Mouse (Mus musculus): ENCODE data around the gene Commd8. TPM values are rescaled to one million over a fixed set of nuclear protein-coding genes. Genes with fewer than 3 reads are reported as not detected.
"Not testable (repeated sequence)": the region's sequence is repeated elsewhere in the genome, so short reads cannot be mapped to it uniquely, and the experiment has no call there.

Gene Commd8
- polyA plus RNA-seq, 1 experiment from 2014 or later, result 116 TPM

GRCm38 (mm10) chr5:72155686-72156085 is 12.3 kb downstream of the Commd8 start:
- not testable (repeated sequence) for H3K4me1 ChIP-seq (ENCODE audit: control insufficient read depth in 2 of 2, insufficient read depth in 2 of 2, low read length in 2 of 2); H3K9ac ChIP-seq (ENCODE audit: low read length); H3K4me2 ChIP-seq (ENCODE audit: low read length); H3K9me3 ChIP-seq (ENCODE audit: control insufficient read depth, low read length); H3K27ac ChIP-seq (replicated peaks in 1 of 2; ENCODE audit: control insufficient read depth in 1 of 2, insufficient read depth in 1 of 2, low read depth in 2 of 2, low read length in 2 of 2); ATAC-seq (ENCODE audit: insufficient number of reproducible peaks, insufficient read depth, low FRiP score, low read depth); H3K4me3 ChIP-seq (ENCODE audit: control insufficient read depth in 1 of 2, insufficient read depth in 1 of 2, low read depth in 1 of 2, low read length in 2 of 2); H3K27me3 ChIP-seq (ENCODE audit: control insufficient read depth, insufficient read depth, low read length)
- 85% methylated on average over 3 of the region's 3 CpGs for WGBS
- H3K36me3 ChIP-seq (ENCODE audit: control insufficient read depth, insufficient read depth, low read length), result peaks cover 40% of the 10 kb centered on the region

DNA sequence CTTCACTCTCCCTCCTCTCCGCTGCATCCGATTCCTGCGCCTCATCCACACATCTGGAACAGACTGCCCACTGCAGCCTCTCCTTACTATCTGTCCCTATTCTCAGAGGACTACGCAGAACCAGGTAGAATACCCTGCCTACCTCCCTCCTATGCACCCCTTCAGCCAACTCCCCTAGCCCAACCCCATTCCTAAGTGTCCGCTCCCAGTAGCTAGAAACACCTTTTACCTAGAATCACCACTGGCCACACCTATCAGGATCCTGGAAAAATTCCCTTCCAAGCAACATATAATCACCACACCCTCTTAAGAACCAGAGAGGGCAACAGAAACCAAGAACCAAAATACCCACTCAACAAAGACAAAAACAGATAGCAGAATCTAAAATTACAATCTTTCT is 17.1 kb downstream of the Commd8 start:
- no peaks in the 10 kb centered on the region for H3K27me3 ChIP-seq (ENCODE audit: control insufficient read depth, insufficient read depth, low read length)
- H3K9ac ChIP-seq (ENCODE audit: low read length), result no peak overlapping the region
- WGBS, result 92% methylated on average over 3 of the region's 5 CpGs
- H3K27ac ChIP-seq (replicated peaks in 1 of 2; ENCODE audit: control insufficient read depth in 1 of 2, insufficient read depth in 1 of 2, low read depth in 2 of 2, low read length in 2 of 2), result no peak overlapping the region
- H3K4me2 ChIP-seq (ENCODE audit: low read length), result no peak overlapping the region
- H3K9me3 ChIP-seq (ENCODE audit: control insufficient read depth, low read length), result no peaks in the 10 kb centered on the region
- no peaks in the 10 kb centered on the region for H3K4me1 ChIP-seq (ENCODE audit: control insufficient read depth in 2 of 2, insufficient read depth in 2 of 2, low read length in 2 of 2)
- no peak overlapping the region for H3K4me3 ChIP-seq (ENCODE audit: control insufficient read depth in 1 of 2, insufficient read depth in 1 of 2, low read depth in 1 of 2, low read length in 2 of 2)
- H3K36me3 ChIP-seq (ENCODE audit: control insufficient read depth, insufficient read depth, low read length), result peaks cover 4% of the 10 kb centered on the region; the same call in 1 of the 2 replicates
- ATAC-seq (ENCODE audit: insufficient number of reproducible peaks, insufficient read depth, low FRiP score, low read depth), result no peak

GRCm38 (mm10) chr5:72148679-72149078 is 19.3 kb downstream of the Commd8 start:
- ATAC-seq (ENCODE audit: insufficient number of reproducible peaks, insufficient read depth, low FRiP score, low read depth), result no peak
- WGBS, result 76% methylated on average over 5 of the region's 5 CpGs
- H3K4me3 ChIP-seq (ENCODE audit: control insufficient read depth in 1 of 2, insufficient read depth in 1 of 2, low read depth in 1 of 2, low read length in 2 of 2), result no peak overlapping the region
- no peak overlapping the region for H3K27ac ChIP-seq (replicated peaks in 1 of 2; ENCODE audit: control insufficient read depth in 1 of 2, insufficient read depth in 1 of 2, low read depth in 2 of 2, low read length in 2 of 2)
- no peak overlapping the region for H3K9ac ChIP-seq (ENCODE audit: low read length)
- H3K4me1 ChIP-seq (ENCODE audit: control insufficient read depth in 2 of 2, insufficient read depth in 2 of 2, low read length in 2 of 2), result no peaks in the 10 kb centered on the region
- no peaks in the 10 kb centered on the region for H3K9me3 ChIP-seq (ENCODE audit: control insufficient read depth, low read length)
- no peak overlapping the region for H3K4me2 ChIP-seq (ENCODE audit: low read length)
- H3K36me3 ChIP-seq (ENCODE audit: control insufficient read depth, insufficient read depth, low read length), result no peaks in the 10 kb centered on the region
- no peaks in the 10 kb centered on the region for H3K27me3 ChIP-seq (ENCODE audit: control insufficient read depth, insufficient read depth, low read length)

GRCm38 (mm10) chr5:72139619-72140018 is 28.4 kb downstream of the Commd8 start:
- Histone ChIP-seq H3K27me3 (ENCODE audit: control insufficient read depth, insufficient read depth, low read length) (no peaks in the 10 kb centered on the region), H3K4me3 (ENCODE audit: control insufficient read depth in 1 of 2, insufficient read depth in 1 of 2, low read depth in 1 of 2, low read length in 2 of 2) (no peak overlapping the region), H3K9ac (ENCODE audit: low read length) (no peak overlapping the region), H3K36me3 (ENCODE audit: control insufficient read depth, insufficient read depth, low read length) (no peaks in the 10 kb centered on the region), H3K4me1 (ENCODE audit: control insufficient read depth in 2 of 2, insufficient read depth in 2 of 2, low read length in 2 of 2) (no peaks in the 10 kb centered on the region), H3K9me3 (ENCODE audit: control insufficient read depth, low read length) (no peaks in the 10 kb centered on the region), H3K4me2 (ENCODE audit: low read length) (no peak overlapping the region), H3K27ac (replicated peaks in 1 of 2; ENCODE audit: control insufficient read depth in 1 of 2, insufficient read depth in 1 of 2, low read depth in 2 of 2, low read length in 2 of 2) (no peak overlapping the region)
- WGBS, result 79% methylated on average over 1 of the region's 1 CpGs
- no peak for ATAC-seq (ENCODE audit: insufficient number of reproducible peaks, insufficient read depth, low FRiP score, low read depth)

- 86% methylated on average over 7 of the region's 7 CpGs for WGBS
- Histone ChIP-seq H3K4me2 (ENCODE audit: low read length) (no peak overlapping the region), H3K27me3 (ENCODE audit: control insufficient read depth, insufficient read depth, low read length) (no peaks in the 10 kb centered on the region), H3K4me3 (ENCODE audit: control insufficient read depth in 1 of 2, insufficient read depth in 1 of 2, low read depth in 1 of 2, low read length in 2 of 2) (no peak overlapping the region), H3K4me1 (ENCODE audit: control insufficient read depth in 2 of 2, insufficient read depth in 2 of 2, low read length in 2 of 2) (no peaks in the 10 kb centered on the region), H3K36me3 (ENCODE audit: control insufficient read depth, insufficient read depth, low read length) (no peaks in the 10 kb centered on the region), H3K9me3 (ENCODE audit: control insufficient read depth, low read length) (no peaks in the 10 kb centered on the region), H3K27ac (replicated peaks in 1 of 2; ENCODE audit: control insufficient read depth in 1 of 2, insufficient read depth in 1 of 2, low read depth in 2 of 2, low read length in 2 of 2) (no peak overlapping the region), H3K9ac (ENCODE audit: low read length) (no peak overlapping the region)
- ATAC-seq (ENCODE audit: insufficient number of reproducible peaks, insufficient read depth, low FRiP score, low read depth), result no peak
These were observed 29.7 kb downstream of the Commd8 start for GRCm38 (mm10) chr5:72138256-72138655.

GRCm38 (mm10) chr5:72133906-72134305 is 34.1 kb downstream of the Commd8 start:
- Histone ChIP-seq H3K4me1 (ENCODE audit: control insufficient read depth in 2 of 2, insufficient read depth in 2 of 2, low read length in 2 of 2) (no peaks in the 10 kb centered on the region), H3K4me2 (ENCODE audit: low read length) (no peak overlapping the region), H3K4me3 (ENCODE audit: control insufficient read depth in 1 of 2, insufficient read depth in 1 of 2, low read depth in 1 of 2, low read length in 2 of 2) (no peak overlapping the region), H3K27ac (replicated peaks in 1 of 2; ENCODE audit: control insufficient read depth in 1 of 2, insufficient read depth in 1 of 2, low read depth in 2 of 2, low read length in 2 of 2) (no peak overlapping the region), H3K27me3 (ENCODE audit: control insufficient read depth, insufficient read depth, low read length) (no peaks in the 10 kb centered on the region), H3K9ac (ENCODE audit: low read length) (no peak overlapping the region), H3K9me3 (ENCODE audit: control insufficient read depth, low read length) (no peaks in the 10 kb centered on the region), H3K36me3 (ENCODE audit: control insufficient read depth, insufficient read depth, low read length) (no peaks in the 10 kb centered on the region)
- WGBS, result 79% methylated on average over 2 of the region's 2 CpGs
- no peak for ATAC-seq (ENCODE audit: insufficient number of reproducible peaks, insufficient read depth, low FRiP score, low read depth)

DNA sequence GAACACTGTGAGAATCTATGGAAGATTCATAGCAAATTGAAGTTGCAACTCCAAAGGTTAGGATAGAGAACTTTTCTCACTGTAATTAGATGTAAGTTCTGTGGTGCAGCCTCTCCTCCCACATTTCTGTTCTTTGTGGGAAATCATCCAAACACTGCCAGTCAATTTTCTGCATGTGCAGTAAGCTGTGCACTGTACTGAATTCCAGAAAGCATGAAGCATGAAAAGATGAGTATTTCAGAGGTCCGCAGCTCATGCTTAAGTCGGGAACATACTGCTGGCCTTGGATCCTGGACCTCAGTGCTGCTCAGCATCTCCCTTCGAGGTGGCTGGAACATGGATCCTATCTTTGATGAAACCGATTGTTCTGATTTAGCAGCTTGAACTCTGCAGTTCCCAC is 41.3 kb downstream of the Commd8 start:
- no peak overlapping the region for H3K4me2 ChIP-seq (ENCODE audit: low read length)
- no peaks in the 10 kb centered on the region for H3K27me3 ChIP-seq (ENCODE audit: control insufficient read depth, insufficient read depth, low read length)
- H3K36me3 ChIP-seq (ENCODE audit: control insufficient read depth, insufficient read depth, low read length), result no peaks in the 10 kb centered on the region
- no peak for ATAC-seq (ENCODE audit: insufficient number of reproducible peaks, insufficient read depth, low FRiP score, low read depth)
- H3K4me1 ChIP-seq (ENCODE audit: control insufficient read depth in 2 of 2, insufficient read depth in 2 of 2, low read length in 2 of 2), result no peaks in the 10 kb centered on the region
- H3K9ac ChIP-seq (ENCODE audit: low read length), result no peak overlapping the region
- H3K9me3 ChIP-seq (ENCODE audit: control insufficient read depth, low read length), result no peaks in the 10 kb centered on the region
- no peak overlapping the region for H3K27ac ChIP-seq (replicated peaks in 1 of 2; ENCODE audit: control insufficient read depth in 1 of 2, insufficient read depth in 1 of 2, low read depth in 2 of 2, low read length in 2 of 2)
- H3K4me3 ChIP-seq (ENCODE audit: control insufficient read depth in 1 of 2, insufficient read depth in 1 of 2, low read depth in 1 of 2, low read length in 2 of 2), result no peak overlapping the region
- 81% methylated on average over 4 of the region's 4 CpGs for WGBS

- WGBS, result 69% methylated on average over 6 of the region's 6 CpGs
- no peaks in the 10 kb centered on the region for H3K9me3 ChIP-seq (ENCODE audit: control insufficient read depth, low read length)
These were observed 45.5 kb downstream of the Commd8 start for GRCm38 (mm10) chr5:72122414-72123037.

More at GRCm38 (mm10) chr5:72122414-72123037, 45.5 kb downstream of the Commd8 start:
- Histone ChIP-seq H3K27me3 (ENCODE audit: control insufficient read depth, insufficient read depth, low read length) (no peaks in the 10 kb centered on the region), H3K36me3 (ENCODE audit: control insufficient read depth, insufficient read depth, low read length) (no peaks in the 10 kb centered on the region), H3K4me2 (ENCODE audit: low read length) (no peak overlapping the region), H3K4me3 (ENCODE audit: control insufficient read depth in 1 of 2, insufficient read depth in 1 of 2, low read depth in 1 of 2, low read length in 2 of 2) (no peak overlapping the region), H3K9ac (ENCODE audit: low read length) (no peak overlapping the region), H3K27ac (replicated peaks in 1 of 2; ENCODE audit: control insufficient read depth in 1 of 2, insufficient read depth in 1 of 2, low read depth in 2 of 2, low read length in 2 of 2) (no peak overlapping the region), H3K4me1 (ENCODE audit: control insufficient read depth in 2 of 2, insufficient read depth in 2 of 2, low read length in 2 of 2) (no peaks in the 10 kb centered on the region)
- no peak for ATAC-seq (ENCODE audit: insufficient number of reproducible peaks, insufficient read depth, low FRiP score, low read depth)
